Mouse (Mus musculus) layer of hippocampus, postnatal 14 days (tissue): Measurements from ENCODE around the gene Rpp25l. TPM values are rescaled to one million over a fixed set of nuclear protein-coding genes. Genes with fewer than 3 reads are reported as not detected.

Experiments used
- DNase-seq, 2 experiments: peaks; one replicate each; pipeline ENCODE4 v3.0.0; 2021 to 2022; ENCODE audit warnings: low spot score in 2 of 2, mixed read lengths in 1 of 2
- total RNA-seq, 2 experiments: library from RNA; stranded (reverse); gene quantifications; 2 replicates each; pipeline ENCODE4 v1.2.3; 2021

Rpp25l gene
- total RNA-seq, 2 experiments from 2014 or later, result 26.7 to 31.1 TPM

GRCm38 (mm10) chr4:41672522-41672963 is 40.8 kb downstream of the Rpp25l start:
- DNase-seq, result no peak

- no peak for DNase-seq
These were observed 41.3 kb downstream of the Rpp25l start for GRCm38 (mm10) chr4:41671963-41672480.

- DNase-seq, result no peak
These were observed 41.8 kb downstream of the Rpp25l start for GRCm38 (mm10) chr4:41671500-41671899.

- no peak for DNase-seq
These were observed 42.5 kb downstream of the Rpp25l start for GRCm38 (mm10) chr4:41670836-41671235.

GRCm38 (mm10) chr4:41666646-41667045 is 46.7 kb downstream of the Rpp25l start:
- no peak for DNase-seq

- no peak for DNase-seq
These were observed 48.2 kb downstream of the Rpp25l start for GRCm38 (mm10) chr4:41665009-41665675.

- no peak for DNase-seq
These were observed 48.8 kb downstream of the Rpp25l start for GRCm38 (mm10) chr4:41664533-41664932.

- no peak for DNase-seq
These were observed 49.7 kb downstream of the Rpp25l start for GRCm38 (mm10) chr4:41663614-41664013.

- DNase-seq, result no peak
These were observed 50.6 kb downstream of the Rpp25l start for GRCm38 (mm10) chr4:41662723-41663122.

Other genes with a start within 250 kb of the Rpp25l start
- 1 to 10 TPM; 1.5 to 1.6 TPM for gene Kif24, start 248.6 kb downstream of the Rpp25l start, total RNA-seq
- 10 to 100 TPM; 26.3 to 26.5 TPM for gene Nudt2, start 248.4 kb downstream of the Rpp25l start, total RNA-seq
- 10 to 100 TPM; 44.3 to 45.1 TPM for gene AI464131, start 210.5 kb downstream of the Rpp25l start, total RNA-seq
- 10 to 100 TPM in 1 of 2 experiments, 1 to 10 TPM in 1; 4.0 to 10.3 TPM for gene 1110017D15Rik, start 196.2 kb downstream of the Rpp25l start, total RNA-seq
- 100 to 1,000 TPM; 170 to 187 TPM for gene Fam219a, start 144.0 kb downstream of the Rpp25l start, total RNA-seq
- gene Dnaic1, start 143.8 kb downstream of the Rpp25l start, total RNA-seq, result 10 to 100 TPM in 1 of 2 experiments, 1 to 10 TPM in 1; 7.2 to 13.3 TPM
- 10 to 100 TPM; 61.0 to 69.8 TPM for gene Enho, start 73.2 kb downstream of the Rpp25l start, total RNA-seq
- gene Cntfr, start 16.4 kb downstream of the Rpp25l start, total RNA-seq, result 10 to 100 TPM; 84.4 to 89.5 TPM
- 10 to 100 TPM; 26.8 to 29.2 TPM for gene Il11ra1, start 13.5 kb downstream of the Rpp25l start, total RNA-seq
- 100 to 1,000 TPM; 161 to 163 TPM for gene Dctn3, start 9.6 kb upstream of the Rpp25l start, total RNA-seq
- gene Arid3c, start 17.6 kb upstream of the Rpp25l start, total RNA-seq, result not detected
- 10 to 100 TPM; 50.0 to 54.2 TPM for gene Galt, start 41.7 kb upstream of the Rpp25l start, total RNA-seq
- gene Sigmar1, start 42.6 kb upstream of the Rpp25l start, total RNA-seq, result 10 to 100 TPM; 40.2 to 44.2 TPM
- 100 to 1,000 TPM; 118 to 125 TPM for gene Ccl27a, start 60.7 kb upstream of the Rpp25l start, total RNA-seq
- gene Gm21541, start 190.1 kb upstream of the Rpp25l start, total RNA-seq, result not detected
- gene Gm20878, start 228.0 kb upstream of the Rpp25l start, total RNA-seq, result 10 to 100 TPM; 11.7 to 15.9 TPM